ENCODE assay signal across 8 mouse cellular contexts in genomic region chr14:122181815-122182157, GRCm38 (mm10). TPM values are rescaled to one million over a fixed set of nuclear protein-coding genes. Genes with fewer than 3 reads are reported as not detected.
DNase-seq lines count a peak whose midpoint lies in the region; ATAC-seq lines count a peak whose summit lies in the region.

No protein-coding gene starts in this region.

- peaks cover 11% of the 10 kb centered on the region for H3K4me1 ChIP-seq in lung, embryonic 15.5 days
- peaks cover 9% of the 10 kb centered on the region for H3K4me1 ChIP-seq in limb, embryonic 15.5 days
- H3K4me1 ChIP-seq in stomach, embryonic 15.5 days: peaks cover 8% of the 10 kb centered on the region; the same call in 1 of the 2 replicates

- peak overlapping the region; percentile 71 for H3K4me3 ChIP-seq in lung, embryonic 15.5 days
- peak overlapping the region; percentile 72 for H3K4me3 ChIP-seq in limb, embryonic 15.5 days
- H3K4me3 ChIP-seq in stomach, embryonic 15.5 days (replicated peaks): peak overlapping the region; percentile 83

- WGBS in lung, embryonic 15.5 days: 3% methylated on average over 12 of the region's 12 CpGs
- WGBS in limb, embryonic 15.5 days: 1% methylated on average over 12 of the region's 12 CpGs
- 1% methylated on average over 12 of the region's 12 CpGs for WGBS in stomach, embryonic 15.5 days

- no peaks in the 10 kb centered on the region for H3K27me3 ChIP-seq in lung, embryonic 15.5 days
- H3K27me3 ChIP-seq in limb, embryonic 15.5 days: peaks cover 13% of the 10 kb centered on the region; the same call in 1 of the 2 replicates
- H3K27me3 ChIP-seq in stomach, embryonic 15.5 days (replicated peaks): no peaks in the 10 kb centered on the region

- no peak overlapping the region for H3K27ac ChIP-seq in lung, embryonic 15.5 days
- peak overlapping the region; percentile 73 for H3K27ac ChIP-seq in limb, embryonic 15.5 days
- H3K27ac ChIP-seq in stomach, embryonic 15.5 days: peak overlapping the region; percentile 31; the same call in 1 of the 2 replicates

- peak overlapping the region; percentile 77 for H3K4me2 ChIP-seq in lung, embryonic 15.5 days
- H3K4me2 ChIP-seq in limb, embryonic 15.5 days: peak overlapping the region; percentile 75
- peak overlapping the region; percentile 74 for H3K4me2 ChIP-seq in stomach, embryonic 15.5 days

- ATAC-seq in lung, embryonic 15.5 days (ENCODE audit: borderline replicate concordance, extremely low read depth, low FRiP score, low TSS enrichment): no peak; the same call in 1 of the 2 replicates
- peak; percentile 65 for ATAC-seq in erythroblast, adult 5-6 weeks (replicated peaks; ENCODE audit: low FRiP score, poor library complexity, severe bottlenecking)
- peak; percentile 4; the same call in 1 of the 2 replicates for ATAC-seq in limb, embryonic 15.5 days (ENCODE audit: insufficient number of reproducible peaks, low FRiP score, low TSS enrichment, low read depth)
- peak; percentile 38 for ATAC-seq in stomach, embryonic 15.5 days (ENCODE audit: insufficient read depth, low FRiP score, low read depth)

- no peaks in the 10 kb centered on the region for H3K9me3 ChIP-seq in lung, embryonic 15.5 days
- no peaks in the 10 kb centered on the region for H3K9me3 ChIP-seq in limb, embryonic 15.5 days
- H3K9me3 ChIP-seq in stomach, embryonic 15.5 days: no peaks in the 10 kb centered on the region

- DNase-seq in lung, postnatal 4 days: no peak
- DNase-seq in right cerebral cortex, postnatal 10 days (ENCODE audit: low spot score in 2 of 2): no peak
- no peak for DNase-seq in adrenal gland, postnatal 14 days
- DNase-seq in cerebellum, postnatal 25 days: no peak

- H3K9ac ChIP-seq in lung, embryonic 15.5 days: peak overlapping the region; percentile 57
- peak overlapping the region; percentile 69 for H3K9ac ChIP-seq in limb, embryonic 15.5 days
- peak overlapping the region; percentile 71; the same call in 1 of the 2 replicates for H3K9ac ChIP-seq in stomach, embryonic 15.5 days

- no peaks in the 10 kb centered on the region for H3K36me3 ChIP-seq in lung, embryonic 15.5 days
- no peaks in the 10 kb centered on the region for H3K36me3 ChIP-seq in limb, embryonic 15.5 days
- H3K36me3 ChIP-seq in stomach, embryonic 15.5 days: no peaks in the 10 kb centered on the region

RNA-seq across cellular contexts. Expression of gene Clybl, which starts 0.3 kb away (rescaled TPM):
- polyA plus RNA-seq in lung, embryonic 15.5 days (2015; fragmentation: Nextera tagmentation; extraction: Ambion mirVana): 19.3 and 20.4 TPM in 2 replicates
- 11.1 and 24.4 TPM in 2 replicates for total RNA-seq in erythroblast, adult 5-6 weeks (2015; ENCODE audit: low replicate concordance)
- 2.6 and 6.8 TPM in 2 replicates for total RNA-seq in erythroblast, adult 5-6 weeks (2017; ENCODE audit: low replicate concordance)
- polyA plus RNA-seq in limb, embryonic 15.5 days (2015; fragmentation: Nextera tagmentation; extraction: Ambion mirVana): 19.0 and 25.6 TPM in 2 replicates
- 25.1 and 25.4 TPM in 2 replicates for polyA plus RNA-seq in stomach, embryonic 15.5 days (2015; fragmentation: Nextera tagmentation; extraction: Ambion mirVana)
- total RNA-seq in adrenal gland, postnatal 14 days (2021): 104 and 111 TPM in 2 replicates
